Mouse (Mus musculus): Measurements from ENCODE around the gene Eef2k. TPM values are rescaled to one million over a fixed set of nuclear protein-coding genes. Genes with fewer than 3 reads are reported as not detected.
"Not testable (repeated sequence)": the region's sequence is repeated elsewhere in the genome, so short reads cannot be mapped to it uniquely, and the experiment has no call there.

Gene Eef2k
- polyA plus RNA-seq, 1 experiment = 9.3 TPM

GRCm38 (mm10) chr7:120897711-120898335 is 55.2 kb downstream of the Eef2k start:
- Histone ChIP-seq H3K36me3 (ENCODE audit: control insufficient read depth, insufficient read depth, low read length, poor library complexity, severe bottlenecking) (no peaks in the 10 kb centered on the region), H3K4me1 (ENCODE audit: control insufficient read depth, insufficient read depth, low read length) (peaks cover 6% of the 10 kb centered on the region)
- no peak for TF ChIP-seq CTCF (IDR thresholded peaks at IDR 0.05; ENCODE audit: low read depth, low read length)
- no peak for TF ChIP-seq EP300 (IDR thresholded peaks at IDR 0.05; ENCODE audit: insufficient read depth, low read depth, low read length)
- TF ChIP-seq POLR2A (IDR thresholded peaks at IDR 0.05; ENCODE audit: insufficient read depth, low read length) = no peak

GRCm38 (mm10) chr7:120900191-120900590 is 57.6 kb downstream of the Eef2k start:
- H3K4me1 ChIP-seq (ENCODE audit: control insufficient read depth, insufficient read depth, low read length) = peaks cover 6% of the 10 kb centered on the region
- H3K9ac ChIP-seq (ENCODE audit: low read depth, poor library complexity, severe bottlenecking) = no peak overlapping the region
- H3K27me3 ChIP-seq (ENCODE audit: control insufficient read depth, insufficient read depth, low read length, poor library complexity, severe bottlenecking) = no peaks in the 10 kb centered on the region
- no peak overlapping the region for H3K27ac ChIP-seq (ENCODE audit: insufficient read depth, low read length)
- no peaks in the 10 kb centered on the region for H3K36me3 ChIP-seq (ENCODE audit: control insufficient read depth, insufficient read depth, low read length, poor library complexity, severe bottlenecking)
- no peak for TF ChIP-seq CTCF (IDR thresholded peaks at IDR 0.05; ENCODE audit: low read depth, low read length)
- TF ChIP-seq EP300 (IDR thresholded peaks at IDR 0.05; ENCODE audit: insufficient read depth, low read depth, low read length) = no peak
- TF ChIP-seq POLR2A (IDR thresholded peaks at IDR 0.05; ENCODE audit: insufficient read depth, low read length) = no peak
- no peaks in the 10 kb centered on the region for H3K9me3 ChIP-seq (replicated peaks; ENCODE audit: control insufficient read depth, insufficient read depth, low read length, poor library complexity, severe bottlenecking)
- H3K4me3 ChIP-seq (ENCODE audit: low read depth, low read length) = no peak overlapping the region

More at GRCm38 (mm10) chr7:120897711-120898335, 55.2 kb downstream of the Eef2k start:
- Histone ChIP-seq H3K9me3 (replicated peaks; ENCODE audit: control insufficient read depth, insufficient read depth, low read length, poor library complexity, severe bottlenecking) (no peaks in the 10 kb centered on the region), H3K9ac (ENCODE audit: low read depth, poor library complexity, severe bottlenecking) (no peak overlapping the region), H3K27me3 (ENCODE audit: control insufficient read depth, insufficient read depth, low read length, poor library complexity, severe bottlenecking) (no peaks in the 10 kb centered on the region), H3K4me3 (ENCODE audit: low read depth, low read length) (no peak overlapping the region), H3K27ac (ENCODE audit: insufficient read depth, low read length) (no peak overlapping the region)

- Histone ChIP-seq H3K9me3 (replicated peaks; ENCODE audit: control insufficient read depth, insufficient read depth, low read length, poor library complexity, severe bottlenecking) (no peaks in the 10 kb centered on the region), H3K27me3 (ENCODE audit: control insufficient read depth, insufficient read depth, low read length, poor library complexity, severe bottlenecking) (no peaks in the 10 kb centered on the region), H3K27ac (ENCODE audit: insufficient read depth, low read length) (no peak overlapping the region), H3K36me3 (ENCODE audit: control insufficient read depth, insufficient read depth, low read length, poor library complexity, severe bottlenecking) (no peaks in the 10 kb centered on the region), H3K4me1 (ENCODE audit: control insufficient read depth, insufficient read depth, low read length) (peaks cover 6% of the 10 kb centered on the region), H3K9ac (ENCODE audit: low read depth, poor library complexity, severe bottlenecking) (no peak overlapping the region), H3K4me3 (ENCODE audit: low read depth, low read length) (no peak overlapping the region)
- no peak for TF ChIP-seq CTCF (IDR thresholded peaks at IDR 0.05; ENCODE audit: low read depth, low read length)
- peak; percentile 60; the same call in 1 of the 2 replicates for TF ChIP-seq EP300 (IDR thresholded peaks at IDR 0.05; ENCODE audit: insufficient read depth, low read depth, low read length)
- no peak for TF ChIP-seq POLR2A (IDR thresholded peaks at IDR 0.05; ENCODE audit: insufficient read depth, low read length)
These were observed 59.1 kb downstream of the Eef2k start for GRCm38 (mm10) chr7:120901701-120902100.

GRCm38 (mm10) chr7:120902931-120903330 is 60.3 kb downstream of the Eef2k start:
- Histone ChIP-seq H3K9me3 (replicated peaks; ENCODE audit: control insufficient read depth, insufficient read depth, low read length, poor library complexity, severe bottlenecking) (no peaks in the 10 kb centered on the region), H3K4me3 (ENCODE audit: low read depth, low read length) (no peak overlapping the region), H3K4me1 (ENCODE audit: control insufficient read depth, insufficient read depth, low read length) (peaks cover 6% of the 10 kb centered on the region), H3K27ac (ENCODE audit: insufficient read depth, low read length) (no peak overlapping the region), H3K9ac (ENCODE audit: low read depth, poor library complexity, severe bottlenecking) (no peak overlapping the region), H3K36me3 (ENCODE audit: control insufficient read depth, insufficient read depth, low read length, poor library complexity, severe bottlenecking) (no peaks in the 10 kb centered on the region), H3K27me3 (ENCODE audit: control insufficient read depth, insufficient read depth, low read length, poor library complexity, severe bottlenecking) (no peaks in the 10 kb centered on the region)
- TF ChIP-seq CTCF (IDR thresholded peaks at IDR 0.05; ENCODE audit: low read depth, low read length) (no peak), POLR2A (IDR thresholded peaks at IDR 0.05; ENCODE audit: insufficient read depth, low read length) (no peak), EP300 (IDR thresholded peaks at IDR 0.05; ENCODE audit: insufficient read depth, low read depth, low read length) (no peak)

GRCm38 (mm10) chr7:120910172-120910571 is 67.5 kb downstream of the Eef2k start:
- not testable (repeated sequence) for H3K9ac ChIP-seq (ENCODE audit: low read depth, poor library complexity, severe bottlenecking); H3K27me3 ChIP-seq (ENCODE audit: control insufficient read depth, insufficient read depth, low read length, poor library complexity, severe bottlenecking); H3K27ac ChIP-seq (ENCODE audit: insufficient read depth, low read length); H3K4me1 ChIP-seq (ENCODE audit: control insufficient read depth, insufficient read depth, low read length); H3K4me3 ChIP-seq (ENCODE audit: low read depth, low read length); H3K36me3 ChIP-seq (ENCODE audit: control insufficient read depth, insufficient read depth, low read length, poor library complexity, severe bottlenecking); H3K9me3 ChIP-seq (replicated peaks; ENCODE audit: control insufficient read depth, insufficient read depth, low read length, poor library complexity, severe bottlenecking)

GRCm38 (mm10) chr7:120911268-120911667 is 68.6 kb downstream of the Eef2k start:
- not testable (repeated sequence) for H3K4me1 ChIP-seq (ENCODE audit: control insufficient read depth, insufficient read depth, low read length)

More at GRCm38 (mm10) chr7:120911268-120911667, 68.6 kb downstream of the Eef2k start:
- H3K4me3 ChIP-seq (ENCODE audit: low read depth, low read length); H3K27me3 ChIP-seq (ENCODE audit: control insufficient read depth, insufficient read depth, low read length, poor library complexity, severe bottlenecking); H3K36me3 ChIP-seq (ENCODE audit: control insufficient read depth, insufficient read depth, low read length, poor library complexity, severe bottlenecking); H3K9me3 ChIP-seq (replicated peaks; ENCODE audit: control insufficient read depth, insufficient read depth, low read length, poor library complexity, severe bottlenecking); H3K27ac ChIP-seq (ENCODE audit: insufficient read depth, low read length); H3K9ac ChIP-seq (ENCODE audit: low read depth, poor library complexity, severe bottlenecking): not testable (repeated sequence)
